Mouse (Mus musculus) hindbrain, embryonic 12.5 days (tissue): ENCODE results near the gene Ctsh. TPM values are rescaled to one million over a fixed set of nuclear protein-coding genes. Genes with fewer than 3 reads are reported as not detected.

ENCODE experiments used
- ATAC-seq: fragments of 200-750 bp; cut with Nextera tagmentation; 2 replicates; pipeline ENCODE4 v1.8.0; 2017; ENCODE audit warnings: moderate TSS enrichment; ENCODE audit not compliant: low FRiP score
- H3K27ac ChIP-seq: fragments of 300-500 bp; sonication (generic); 2 replicates; pipeline ENCODE4 v1.5.1; 2016; ENCODE audit warnings: mild to moderate bottlenecking
- H3K27me3 ChIP-seq: fragments of 300-500 bp; sonication (generic); 2 replicates; pipeline ENCODE4 v1.6.1; 2016; ENCODE audit warnings: mild to moderate bottlenecking
- H3K36me3 ChIP-seq: fragments of 300-500 bp; sonication (generic); 2 replicates; pipeline ENCODE4 v1.6.1; 2016; ENCODE audit warnings: mild to moderate bottlenecking
- H3K4me1 ChIP-seq: fragments of 300-500 bp; sonication (generic); 2 replicates; pipeline ENCODE4 v1.6.1; 2016
- H3K4me2 ChIP-seq: fragments of 300-500 bp; sonication (generic); replicated peaks from 2 replicates; pipeline ENCODE4 v1.6.1; 2016; ENCODE audit warnings: mild to moderate bottlenecking
- H3K4me3 ChIP-seq: fragments of 300-500 bp; sonication (generic); 2 replicates; pipeline ENCODE4 v1.5.1; 2016; ENCODE audit warnings: mild to moderate bottlenecking
- H3K9ac ChIP-seq: fragments of 300-500 bp; sonication (generic); 2 replicates; pipeline ENCODE4 v1.6.1; 2016; ENCODE audit warnings: mild to moderate bottlenecking, moderate library complexity
- H3K9me3 ChIP-seq: fragments of 300-500 bp; sonication (generic); replicated peaks from 2 replicates; pipeline ENCODE4 v1.6.1; 2016; ENCODE audit warnings: mild to moderate bottlenecking
- whole genome bisulfite sequencing: fragments of 180-500 bp; shearing (Covaris S2); methylation state at CpG from one replicate; pipeline ENCODE4 v1.1.7; 2016; 5-methylcytosine and 5-hydroxymethylcytosine counted together
- polyA plus RNA-seq: library from polyadenylated mRNA; unstranded; fragments of >200 nt; fragmentation: Nextera tagmentation; extraction: Ambion mirVana; gene quantifications from 2 replicates; pipeline ENCODE4 v1.2.1, GENCODE M21; 2016

Gene Ctsh
- polyA plus RNA-seq, 1 experiment from 2014 or later: 12.6 TPM

GRCm38 (mm10) chr9:90115308-90115700, 61.4 kb downstream of the Ctsh start:
- Histone ChIP-seq H3K9ac (peak overlapping the region; percentile 72; the same call in 1 of the 2 replicates), H3K27me3 (no peaks in the 10 kb centered on the region), H3K4me2 (peak overlapping the region; percentile 68), H3K36me3 (no peaks in the 10 kb centered on the region), H3K4me1 (peaks cover 14% of the 10 kb centered on the region), H3K27ac (no peak overlapping the region), H3K4me3 (peak overlapping the region; percentile 89), H3K9me3 (no peaks in the 10 kb centered on the region)
- ATAC-seq: no peak

GRCm38 (mm10) chr9:90117234-90117633, 63.3 kb downstream of the Ctsh start:
- no peak for ATAC-seq
- no peaks in the 10 kb centered on the region for H3K9me3 ChIP-seq
- no peaks in the 10 kb centered on the region for H3K27me3 ChIP-seq
- H3K4me3 ChIP-seq: no peak overlapping the region
- no peak overlapping the region for H3K9ac ChIP-seq
- no peak overlapping the region for H3K4me2 ChIP-seq
- H3K36me3 ChIP-seq: no peaks in the 10 kb centered on the region
- peaks cover 8% of the 10 kb centered on the region for H3K4me1 ChIP-seq
- no peak overlapping the region for H3K27ac ChIP-seq

GRCm38 (mm10) chr9:90122246-90122740, 68.3 kb downstream of the Ctsh start:
- Histone ChIP-seq H3K4me3 (no peak overlapping the region), H3K9ac (no peak overlapping the region), H3K4me2 (no peak overlapping the region), H3K27ac (no peak overlapping the region), H3K27me3 (no peaks in the 10 kb centered on the region), H3K9me3 (no peaks in the 10 kb centered on the region), H3K36me3 (no peaks in the 10 kb centered on the region), H3K4me1 (no peaks in the 10 kb centered on the region; the same call in 1 of the 2 replicates)
- ATAC-seq: no peak
- 83% methylated on average over 4 of the region's 4 CpGs for WGBS

- no peaks in the 10 kb centered on the region for H3K9me3 ChIP-seq
- 0 out of 2 replicates have a peak, but pooled peaks have one; percentile 21 for ATAC-seq
- 40% methylated on average over 11 of the region's 11 CpGs for WGBS
- no peaks in the 10 kb centered on the region; the same call in 1 of the 2 replicates for H3K4me1 ChIP-seq
- H3K27me3 ChIP-seq: no peaks in the 10 kb centered on the region
- H3K36me3 ChIP-seq: no peaks in the 10 kb centered on the region
- H3K4me3 ChIP-seq: no peak overlapping the region
- no peak overlapping the region for H3K27ac ChIP-seq
- H3K4me2 ChIP-seq: no peak overlapping the region
- H3K9ac ChIP-seq: no peak overlapping the region
These were observed 70.4 kb downstream of the Ctsh start for GRCm38 (mm10) chr9:90124156-90124872.

GRCm38 (mm10) chr9:90124873-90125245, 70.9 kb downstream of the Ctsh start:
- H3K4me1 ChIP-seq: no peaks in the 10 kb centered on the region; the same call in 1 of the 2 replicates
- ATAC-seq: peak; percentile 37; the same call in 1 of the 2 replicates

More at GRCm38 (mm10) chr9:90124873-90125245, 70.9 kb downstream of the Ctsh start:
- H3K4me3 ChIP-seq: no peak overlapping the region
- H3K4me2 ChIP-seq: no peak overlapping the region
- no peak overlapping the region for H3K27ac ChIP-seq
- H3K9ac ChIP-seq: no peak overlapping the region
- H3K27me3 ChIP-seq: no peaks in the 10 kb centered on the region
- no peaks in the 10 kb centered on the region for H3K36me3 ChIP-seq
- H3K9me3 ChIP-seq: no peaks in the 10 kb centered on the region
- 44% methylated on average over 8 of the region's 8 CpGs for WGBS

Other genes with a start within 250 kb of the Ctsh start
- gene Rasgrf1, start 144.2 kb upstream of the Ctsh start, polyA plus RNA-seq: 0.84 and 0.90 TPM in 2 replicates
- gene Morf4l1, start 60.6 kb downstream of the Ctsh start, polyA plus RNA-seq: 512 and 551 TPM in 2 replicates
- gene Adamts7, start 108.9 kb downstream of the Ctsh start, polyA plus RNA-seq: 23.4 and 28.0 TPM in 2 replicates
- 13.2 and 14.6 TPM in 2 replicates for gene Tbc1d2b, start 216.7 kb downstream of the Ctsh start, polyA plus RNA-seq